Mouse (Mus musculus) heart, postnatal 0 days (tissue): ENCODE results near the gene Prpsap1.

ENCODE experiments used
- CTCF ChIP-seq: IDR thresholded peaks from 2 replicates; pipeline ENCODE4 v1.5.1; 2016; ENCODE audit warnings: antibody characterized with exemption, control low read depth, low read depth
- EP300 ChIP-seq: IDR thresholded peaks from 2 replicates; pipeline ENCODE4 v1.6.1; 2016; ENCODE audit warnings: antibody characterized with exemption, low read depth

DNA sequence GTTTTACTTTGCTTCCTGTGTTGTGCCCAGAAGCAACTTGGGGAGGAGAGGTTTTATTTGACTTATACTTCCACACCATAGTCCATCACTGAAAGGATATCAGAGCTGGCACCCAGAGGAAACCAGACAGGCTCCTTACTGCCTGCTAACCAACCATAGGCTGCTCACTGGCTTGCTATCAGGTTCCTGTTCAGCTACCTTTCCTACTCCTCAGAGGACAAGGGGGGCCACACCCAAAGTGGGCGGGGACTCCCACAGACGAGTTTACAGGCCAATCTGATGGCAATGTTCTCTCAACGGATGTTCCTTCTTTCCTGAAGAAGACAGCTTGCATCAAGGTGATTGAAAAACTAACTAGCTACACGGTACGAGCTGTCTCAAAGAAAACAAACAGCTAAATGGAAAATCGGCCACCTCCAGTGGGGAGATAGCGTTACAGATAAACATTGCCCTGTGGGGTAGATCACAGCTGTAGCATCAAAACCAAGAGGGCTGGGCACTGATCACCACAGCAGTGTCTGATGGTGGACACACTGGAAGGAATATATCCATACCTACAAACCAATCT, 17.4 kb upstream of the Prpsap1 start:
- no peak for TF ChIP-seq EP300
- TF ChIP-seq CTCF, result no peak
